Mouse (Mus musculus) erythroblast, adult 5-6 weeks (primary cell): ENCODE data around the gene Csn1s2b. TPM values are rescaled to one million over a fixed set of nuclear protein-coding genes. Genes with fewer than 3 reads are reported as not detected.
"Not testable (repeated sequence)": the region's sequence is repeated elsewhere in the genome, so short reads cannot be mapped to it uniquely, and the experiment has no call there.

ENCODE experiments used
- ATAC-seq: replicated peaks from 2 replicates; pipeline ENCODE4 v1.8.0; 2016; ENCODE audit warnings: moderate number of reproducible peaks, mild to moderate bottlenecking, moderate TSS enrichment, inconsistent platforms; ENCODE audit not compliant: poor library complexity, low FRiP score, severe bottlenecking
- total RNA-seq, 2 experiments: library from RNA; stranded (forward) in 1 of 2; stranded (reverse) in 1 of 2; fragments of 150-400 nt in 1 of 2; fragments of 200-764, 138-1000 nt in 1 of 2; gene quantifications; 2 replicates each; pipeline versions ENCODE4 v1.2.3 to v1.2.4; 2015 to 2017; ENCODE audit warnings: low replicate concordance in 2 of 2

Csn1s2b gene
- total RNA-seq (2015; ENCODE audit: low replicate concordance): not detected in 2 replicates
- not detected in 2 replicates for total RNA-seq (2017; ENCODE audit: low replicate concordance)

- no peak for ATAC-seq
Measured at GRCm38 (mm10) chr5:87807782-87808181, at the start of gene Csn1s2b. TSS of gene Csn1s2b (plus strand) at chr5:87808082.

- no peak for ATAC-seq
Measured at GRCm38 (mm10) chr5:87764546-87764945, 43.3 kb upstream of the Csn1s2b start.

GRCm38 (mm10) chr5:87772151-87772550, 35.7 kb upstream of the Csn1s2b start:
- not testable (repeated sequence) for ATAC-seq

- no peak for ATAC-seq
Measured at GRCm38 (mm10) chr5:87774267-87774666, 33.6 kb upstream of the Csn1s2b start, which contains the start of gene Csn1s2a. TSS of gene Csn1s2a (plus strand) at chr5:87774567.

- ATAC-seq: no peak
Measured at GRCm38 (mm10) chr5:87782731-87783130, 25.2 kb upstream of the Csn1s2b start.

- no peak for ATAC-seq
Measured at GRCm38 (mm10) chr5:87809253-87809652, 1.4 kb downstream of the Csn1s2b start.

- no peak for ATAC-seq
Measured at GRCm38 (mm10) chr5:87825386-87825785, 17.5 kb downstream of the Csn1s2b start, which contains the start of gene Prr27. TSS of gene Prr27 (plus strand) at chr5:87825686.

- no peak for ATAC-seq
Measured at GRCm38 (mm10) chr5:87855136-87855716, 47.3 kb downstream of the Csn1s2b start.

- no peak for ATAC-seq
Measured at GRCm38 (mm10) chr5:87870084-87870483, 62.2 kb downstream of the Csn1s2b start.

- ATAC-seq: no peak
Measured at GRCm38 (mm10) chr5:87871423-87871822, 63.5 kb downstream of the Csn1s2b start.

Other genes with a start within 250 kb of the Csn1s2b start
- not detected in 2 replicates for gene Sult1d1, start 239.1 kb upstream of the Csn1s2b start, total RNA-seq (2015; ENCODE audit: low replicate concordance)
- gene Sult1d1, start 239.1 kb upstream of the Csn1s2b start, total RNA-seq (2017; ENCODE audit: low replicate concordance): not detected in 2 replicates
- gene Sult1e1, start 216.5 kb upstream of the Csn1s2b start, total RNA-seq (2015; ENCODE audit: low replicate concordance): not detected in 2 replicates
- not detected in 2 replicates for gene Sult1e1, start 216.5 kb upstream of the Csn1s2b start, total RNA-seq (2017; ENCODE audit: low replicate concordance)
- not detected in 2 replicates for gene Csn1s1, start 141.9 kb upstream of the Csn1s2b start, total RNA-seq (2015; ENCODE audit: low replicate concordance)
- not detected in 2 replicates for gene Csn1s1, start 141.9 kb upstream of the Csn1s2b start, total RNA-seq (2017; ENCODE audit: low replicate concordance)
- not detected in 2 replicates for gene Csn2, start 108.5 kb upstream of the Csn1s2b start, total RNA-seq (2015; ENCODE audit: low replicate concordance)
- gene Csn2, start 108.5 kb upstream of the Csn1s2b start, total RNA-seq (2017; ENCODE audit: low replicate concordance): not detected in 2 replicates
- gene Csn1s2a, start 33.5 kb upstream of the Csn1s2b start, total RNA-seq (2015; ENCODE audit: low replicate concordance): not detected in 2 replicates
- gene Csn1s2a, start 33.5 kb upstream of the Csn1s2b start, total RNA-seq (2017; ENCODE audit: low replicate concordance): not detected in 2 replicates
- not detected in 2 replicates for gene Prr27, start 17.6 kb downstream of the Csn1s2b start, total RNA-seq (2015; ENCODE audit: low replicate concordance)
- not detected in 2 replicates for gene Prr27, start 17.6 kb downstream of the Csn1s2b start, total RNA-seq (2017; ENCODE audit: low replicate concordance)
- not detected in 2 replicates for gene Odam, start 76.9 kb downstream of the Csn1s2b start, total RNA-seq (2015; ENCODE audit: low replicate concordance)
- not detected in 2 replicates for gene Odam, start 76.9 kb downstream of the Csn1s2b start, total RNA-seq (2017; ENCODE audit: low replicate concordance)
- gene Csn3, start 117.5 kb downstream of the Csn1s2b start, total RNA-seq (2015; ENCODE audit: low replicate concordance): not detected in 2 replicates
- not detected in 2 replicates for gene Csn3, start 117.5 kb downstream of the Csn1s2b start, total RNA-seq (2017; ENCODE audit: low replicate concordance)
- not detected in 2 replicates for gene 2310003L06Rik, start 161.4 kb downstream of the Csn1s2b start, total RNA-seq (2015; ENCODE audit: low replicate concordance)
- gene 2310003L06Rik, start 161.4 kb downstream of the Csn1s2b start, total RNA-seq (2017; ENCODE audit: low replicate concordance): not detected in 2 replicates
- gene Gm28434, start 161.4 kb downstream of the Csn1s2b start, total RNA-seq (2015; ENCODE audit: low replicate concordance): not detected in 2 replicates
- gene Gm28434, start 161.4 kb downstream of the Csn1s2b start, total RNA-seq (2017; ENCODE audit: low replicate concordance): not detected in 2 replicates
- gene Cabs1, start 171.4 kb downstream of the Csn1s2b start, total RNA-seq (2015; ENCODE audit: low replicate concordance): not detected in 2 replicates
- not detected in 2 replicates for gene Cabs1, start 171.4 kb downstream of the Csn1s2b start, total RNA-seq (2017; ENCODE audit: low replicate concordance)
- not detected in 2 replicates for gene Smr3a, start 194.5 kb downstream of the Csn1s2b start, total RNA-seq (2015; ENCODE audit: low replicate concordance)
- gene Smr3a, start 194.5 kb downstream of the Csn1s2b start, total RNA-seq (2017; ENCODE audit: low replicate concordance): not detected in 2 replicates